Mouse (Mus musculus) liver, adult 2 months (tissue): ENCODE data around the gene Nup205.

Experiments
- CTCF ChIP-seq: fragments of 200-500 bp; IDR thresholded peaks from 2 replicates; pipeline ENCODE4 v1.5.1; 2011; ENCODE audit warnings: low read depth, low read length, control low read depth
- POLR2A ChIP-seq: fragments of 200-500 bp; IDR thresholded peaks from 2 replicates; pipeline ENCODE4 v1.6.1; 2011; ENCODE audit warnings: low read length, control low read depth; ENCODE audit not compliant: insufficient read depth; ENCODE audit errors: extremely low read depth

GRCm38 (mm10) chr6:35154540-35154939 is 22.7 kb upstream of the Nup205 start:
- TF ChIP-seq CTCF (no peak), POLR2A (no peak)
